Mouse (Mus musculus) spleen, postnatal 4 days (tissue): Measurements from ENCODE around the gene Ppp4r4.

Source experiments
- DNase-seq, 2 experiments: peaks; one replicate each; pipeline ENCODE4 v3.0.0; 2022; ENCODE audit warnings: low spot score in 2 of 2

Ppp4r4 gene

GRCm38 (mm10) chr12:103532020-103532648, at the start of gene Ppp4r4:
TSS of gene Ppp4r4 (plus strand) at chr12:103532283.
- DNase-seq: peak; percentile 82 to 90

- peak in 1 of 2 experiments; percentile 47 for DNase-seq
These were observed 49.3 kb upstream of the Ppp4r4 start for GRCm38 (mm10) chr12:103482781-103483180.

GRCm38 (mm10) chr12:103484200-103484972, 47.7 kb upstream of the Ppp4r4 start:
- DNase-seq: peak in 1 of 2 experiments; percentile 41

- no peak for DNase-seq
These were observed 45.4 kb upstream of the Ppp4r4 start for GRCm38 (mm10) chr12:103486726-103487125.

GRCm38 (mm10) chr12:103487276-103487675, 44.8 kb upstream of the Ppp4r4 start:
- DNase-seq: no peak

- DNase-seq: no peak
These were observed 44.3 kb upstream of the Ppp4r4 start for GRCm38 (mm10) chr12:103487750-103488149.

GRCm38 (mm10) chr12:103491091-103491730, 40.9 kb upstream of the Ppp4r4 start:
- no peak for DNase-seq

- DNase-seq: peak; percentile 64 to 85
These were observed 39.3 kb upstream of the Ppp4r4 start for GRCm38 (mm10) chr12:103492767-103493166.

- DNase-seq: peak; percentile 58 to 83
These were observed 37.6 kb upstream of the Ppp4r4 start for GRCm38 (mm10) chr12:103494486-103494885.

- DNase-seq: no peak
These were observed 33.3 kb upstream of the Ppp4r4 start for GRCm38 (mm10) chr12:103498768-103499167.

- DNase-seq: no peak
These were observed 32.8 kb upstream of the Ppp4r4 start for GRCm38 (mm10) chr12:103499261-103499660.

- DNase-seq: no peak
These were observed 28.8 kb upstream of the Ppp4r4 start for GRCm38 (mm10) chr12:103503300-103503699.

GRCm38 (mm10) chr12:103504402-103504801, 27.7 kb upstream of the Ppp4r4 start:
- DNase-seq: no peak

GRCm38 (mm10) chr12:103508346-103508745, 23.7 kb upstream of the Ppp4r4 start:
- no peak for DNase-seq

GRCm38 (mm10) chr12:103509893-103510292, 22.2 kb upstream of the Ppp4r4 start:
- DNase-seq: no peak

- DNase-seq: no peak
These were observed 20.5 kb upstream of the Ppp4r4 start for GRCm38 (mm10) chr12:103511586-103511985.

- DNase-seq: no peak
These were observed 19.0 kb upstream of the Ppp4r4 start for GRCm38 (mm10) chr12:103513039-103513438.

- DNase-seq: no peak
These were observed 18.6 kb upstream of the Ppp4r4 start for GRCm38 (mm10) chr12:103513451-103513871.

- DNase-seq: no peak
These were observed 17.7 kb upstream of the Ppp4r4 start for GRCm38 (mm10) chr12:103514354-103514753.

GRCm38 (mm10) chr12:103515638-103516037, 16.4 kb upstream of the Ppp4r4 start:
- DNase-seq: no peak

GRCm38 (mm10) chr12:103518640-103519039, 13.4 kb upstream of the Ppp4r4 start:
- DNase-seq: no peak

- DNase-seq: no peak
These were observed 1.5 kb upstream of the Ppp4r4 start for GRCm38 (mm10) chr12:103530596-103530995.
